Mouse (Mus musculus) midbrain, embryonic 15.5 days (tissue): ENCODE data around the gene Srebf2. TPM values are rescaled to one million over a fixed set of nuclear protein-coding genes. Genes with fewer than 3 reads are reported as not detected.

Source experiments
- ATAC-seq: fragments of 200-750 bp; cut with Nextera tagmentation; replicated peaks from 2 replicates; pipeline ENCODE4 v1.8.0; 2017; ENCODE audit warnings: moderate TSS enrichment
- H3K27ac ChIP-seq: fragments of 300-500 bp; sonication (generic); 2 replicates; pipeline ENCODE4 v1.5.1; 2015; ENCODE audit warnings: mild to moderate bottlenecking, inconsistent platforms
- H3K27me3 ChIP-seq: fragments of 300-500 bp; sonication (generic); replicated peaks from 2 replicates; pipeline ENCODE4 v1.6.1; 2015; ENCODE audit warnings: inconsistent platforms
- H3K36me3 ChIP-seq: fragments of 300-500 bp; sonication (generic); replicated peaks from 2 replicates; pipeline ENCODE4 v1.6.1; 2015; ENCODE audit warnings: inconsistent platforms
- H3K4me1 ChIP-seq: fragments of 300-500 bp; sonication (generic); 2 replicates; pipeline ENCODE4 v1.6.1; 2015; ENCODE audit warnings: inconsistent platforms
- H3K4me2 ChIP-seq: fragments of 300-500 bp; sonication (generic); 2 replicates; pipeline ENCODE4 v1.6.1; 2015; ENCODE audit warnings: inconsistent platforms, mild to moderate bottlenecking, moderate library complexity
- H3K4me3 ChIP-seq: fragments of 300-500 bp; sonication (generic); 2 replicates; pipeline ENCODE4 v1.5.1; 2015; ENCODE audit warnings: mild to moderate bottlenecking, inconsistent platforms
- H3K9ac ChIP-seq: fragments of 300-500 bp; sonication (generic); 2 replicates; pipeline ENCODE4 v1.6.1; 2015; ENCODE audit warnings: mild to moderate bottlenecking, inconsistent platforms
- H3K9me3 ChIP-seq: fragments of 300-500 bp; sonication (generic); 2 replicates; pipeline ENCODE4 v1.6.1; 2016; ENCODE audit warnings: inconsistent platforms
- WGBS: fragments of 180-500 bp; shearing (Covaris S2); methylation state at CpG from one replicate; pipeline ENCODE4 v1.1.7; 2015; ENCODE audit warnings: mixed read lengths; 5-methylcytosine and 5-hydroxymethylcytosine counted together
- polyA plus RNA-seq: library from polyadenylated mRNA; unstranded; fragments of >200 nt; fragmentation: Nextera tagmentation; extraction: Ambion mirVana; gene quantifications from 2 replicates; pipeline ENCODE4 v1.2.1, GENCODE M21; 2015

Srebf2 gene
- polyA plus RNA-seq, 1 experiment from 2014 or later, result 224 TPM

DNA sequence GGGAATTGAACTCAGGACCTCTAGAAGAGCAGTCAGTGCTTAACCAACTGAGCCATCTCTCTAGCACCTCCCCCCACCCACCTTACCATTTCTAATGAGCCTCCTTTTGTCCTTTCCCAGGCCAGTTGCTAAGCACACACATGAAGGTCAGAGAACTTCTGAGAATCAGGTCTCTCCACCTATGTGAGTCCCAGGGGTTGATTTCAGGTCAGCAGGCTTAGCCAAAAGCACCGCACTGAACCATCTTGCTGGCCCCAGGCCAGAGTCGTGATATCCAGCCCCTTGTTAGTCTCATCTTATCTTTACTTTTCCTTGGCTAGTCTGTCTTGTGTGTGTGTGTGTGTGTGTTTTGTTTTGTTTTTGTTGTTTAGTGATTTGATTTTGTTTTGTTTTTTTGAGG, 1.6 kb upstream of the Srebf2 start:
- H3K36me3 ChIP-seq, result no peaks in the 10 kb centered on the region
- no peaks in the 10 kb centered on the region for H3K9me3 ChIP-seq
- peak overlapping the region; percentile 99 for H3K27ac ChIP-seq
- H3K4me1 ChIP-seq, result peaks cover 38% of the 10 kb centered on the region
- no peak overlapping the region for H3K4me3 ChIP-seq
- H3K4me2 ChIP-seq, result no peak overlapping the region
- no peak overlapping the region for H3K9ac ChIP-seq
- 22% methylated on average over 2 of the region's 2 CpGs for WGBS
- ATAC-seq, result no peak
- H3K27me3 ChIP-seq, result no peaks in the 10 kb centered on the region

DNA sequence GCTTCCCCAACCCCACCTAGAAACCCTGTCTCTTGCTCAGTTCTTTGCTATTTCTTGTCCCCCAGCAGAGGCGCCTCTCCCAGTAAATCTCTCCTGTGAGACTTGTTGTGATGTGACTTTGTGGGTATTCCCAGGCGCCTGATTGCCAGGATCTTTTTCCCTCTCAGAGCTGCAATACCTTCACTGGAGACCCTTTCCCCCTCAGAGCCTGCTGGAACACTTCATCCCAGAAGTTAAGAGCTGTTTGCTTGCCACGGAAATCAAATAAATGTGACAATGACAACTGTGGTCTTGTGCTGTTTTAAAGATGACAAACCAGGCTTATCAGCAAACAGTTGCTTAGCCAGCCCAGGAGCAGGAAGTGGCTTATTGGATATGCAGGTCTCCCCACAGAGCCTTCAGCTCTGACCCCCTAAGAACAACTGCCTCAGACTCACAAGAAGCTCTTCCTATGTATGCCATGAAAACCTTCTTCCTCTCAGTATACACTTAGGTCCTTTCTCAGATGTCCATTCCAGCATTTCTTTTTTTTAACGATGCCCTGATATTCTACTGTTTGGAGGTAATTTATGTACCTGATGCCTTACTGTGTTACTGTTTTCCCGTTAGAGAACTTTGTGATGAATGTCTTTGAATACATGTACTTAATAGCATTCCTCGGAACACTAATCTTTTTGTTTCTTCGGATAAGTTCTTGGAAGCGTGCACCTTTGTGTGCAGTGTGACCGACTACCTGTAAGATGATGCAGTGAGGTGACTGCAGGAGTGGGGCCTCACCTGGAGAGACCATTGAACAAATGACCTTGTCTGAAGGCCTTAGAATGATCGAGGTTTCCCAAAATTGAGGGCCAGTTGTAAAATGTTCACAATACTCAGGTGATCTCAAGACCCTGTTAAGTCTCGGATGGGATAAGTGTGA, 871 bp upstream of the Srebf2 start:
- H3K4me1 ChIP-seq, result peaks cover 44% of the 10 kb centered on the region
- peak overlapping the region; percentile 13; the same call in 1 of the 2 replicates for H3K9ac ChIP-seq

DNA sequence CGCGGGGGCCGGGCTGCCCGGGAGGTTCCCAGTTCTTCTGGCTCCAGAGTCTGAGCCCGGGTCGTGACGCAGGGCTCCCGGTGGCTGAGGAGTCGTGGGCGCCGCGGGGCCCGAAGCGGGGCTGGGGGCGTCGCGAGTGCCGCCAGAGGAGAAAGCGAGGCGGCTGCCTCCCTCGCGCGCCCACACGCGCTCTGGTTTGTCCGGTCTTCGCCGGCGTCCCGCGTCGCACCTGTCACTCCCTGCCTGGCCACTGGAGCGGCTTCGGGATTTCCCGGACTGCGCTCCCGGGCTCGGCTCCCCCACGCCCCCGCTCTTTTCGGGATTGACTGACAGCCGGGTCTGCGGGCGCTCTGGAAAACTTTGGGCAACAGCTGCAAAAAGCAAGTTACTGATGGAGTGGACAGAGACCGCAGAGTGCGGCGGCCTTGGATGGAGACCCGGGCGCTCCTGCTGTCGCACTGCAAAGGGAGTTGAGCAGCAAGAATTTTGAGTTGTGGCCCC, 680 bp downstream of the Srebf2 start:
- H3K27me3 ChIP-seq, result no peaks in the 10 kb centered on the region
- H3K4me3 ChIP-seq, result peak overlapping the region; percentile 94
- under 1% methylated on average over 48 of the region's 50 CpGs for WGBS
- peak overlapping the region; percentile 71 for H3K4me2 ChIP-seq
- no peaks in the 10 kb centered on the region for H3K9me3 ChIP-seq
- ATAC-seq, result 0 out of 2 replicates have a peak, but pooled peaks have one; percentile 1
- H3K27ac ChIP-seq, result peak overlapping the region; percentile 99
- H3K36me3 ChIP-seq, result no peaks in the 10 kb centered on the region
- peak overlapping the region; percentile 86 for H3K9ac ChIP-seq
- peaks cover 56% of the 10 kb centered on the region for H3K4me1 ChIP-seq

More for the DNA sequence above, 871 bp upstream of the Srebf2 start:
- Histone ChIP-seq H3K4me2 (peak overlapping the region; percentile 71), H3K36me3 (no peaks in the 10 kb centered on the region), H3K4me3 (peak overlapping the region; percentile 94), H3K27ac (peak overlapping the region; percentile 99), H3K9me3 (no peaks in the 10 kb centered on the region), H3K27me3 (no peaks in the 10 kb centered on the region)
- no peak for ATAC-seq
- WGBS, result 11% methylated on average over 11 of the region's 11 CpGs

GRCm38 (mm10) chr15:82148510-82148911, 1.5 kb downstream of the Srebf2 start:
- no peak for ATAC-seq

DNA sequence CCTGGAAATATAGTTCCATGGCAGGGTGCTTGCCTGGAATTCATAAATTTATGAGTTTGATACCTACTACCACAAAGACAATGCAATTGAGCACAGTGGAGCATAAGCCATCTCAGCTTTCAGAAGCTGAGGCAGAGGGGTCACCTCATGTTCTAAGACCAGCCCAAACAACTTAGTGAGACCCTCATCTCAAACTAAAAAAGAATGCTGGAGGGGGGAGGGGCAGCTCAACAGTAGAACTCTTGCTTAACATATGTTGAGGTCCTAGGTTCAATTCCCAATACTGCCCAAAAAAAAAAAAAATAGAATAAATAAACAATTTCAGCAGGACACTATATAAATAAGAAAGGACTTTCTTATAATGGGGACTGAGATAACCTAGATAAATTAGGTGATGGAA, 3.1 kb downstream of the Srebf2 start:
- Histone ChIP-seq H3K9me3 (no peaks in the 10 kb centered on the region), H3K27ac (no peak overlapping the region), H3K36me3 (no peaks in the 10 kb centered on the region), H3K9ac (no peak overlapping the region), H3K4me2 (peak overlapping the region; percentile 71; the same call in 1 of the 2 replicates), H3K4me1 (peaks cover 59% of the 10 kb centered on the region), H3K27me3 (no peaks in the 10 kb centered on the region), H3K4me3 (no peak overlapping the region)
- ATAC-seq, result no peak

More at GRCm38 (mm10) chr15:82148510-82148911, 1.5 kb downstream of the Srebf2 start:
- peak overlapping the region; percentile 94 for H3K4me3 ChIP-seq
- peaks cover 56% of the 10 kb centered on the region for H3K4me1 ChIP-seq
- peak overlapping the region; percentile 99 for H3K27ac ChIP-seq
- peak overlapping the region; percentile 86 for H3K9ac ChIP-seq
- peak overlapping the region; percentile 71 for H3K4me2 ChIP-seq
- 25% methylated on average over 9 of the region's 9 CpGs for WGBS
- no peaks in the 10 kb centered on the region for H3K27me3 ChIP-seq
- H3K36me3 ChIP-seq, result no peaks in the 10 kb centered on the region
- no peaks in the 10 kb centered on the region for H3K9me3 ChIP-seq

GRCm38 (mm10) chr15:82151176-82151575, 4.2 kb downstream of the Srebf2 start:
- H3K4me1 ChIP-seq, result peaks cover 50% of the 10 kb centered on the region
- H3K27ac ChIP-seq, result no peak overlapping the region
- no peak overlapping the region for H3K4me2 ChIP-seq
- no peaks in the 10 kb centered on the region for H3K27me3 ChIP-seq
- no peak for ATAC-seq
- no peaks in the 10 kb centered on the region for H3K36me3 ChIP-seq
- no peak overlapping the region for H3K9ac ChIP-seq
- WGBS, result 96% methylated on average over 4 of the region's 4 CpGs
- no peaks in the 10 kb centered on the region for H3K9me3 ChIP-seq
- no peak overlapping the region for H3K4me3 ChIP-seq

DNA sequence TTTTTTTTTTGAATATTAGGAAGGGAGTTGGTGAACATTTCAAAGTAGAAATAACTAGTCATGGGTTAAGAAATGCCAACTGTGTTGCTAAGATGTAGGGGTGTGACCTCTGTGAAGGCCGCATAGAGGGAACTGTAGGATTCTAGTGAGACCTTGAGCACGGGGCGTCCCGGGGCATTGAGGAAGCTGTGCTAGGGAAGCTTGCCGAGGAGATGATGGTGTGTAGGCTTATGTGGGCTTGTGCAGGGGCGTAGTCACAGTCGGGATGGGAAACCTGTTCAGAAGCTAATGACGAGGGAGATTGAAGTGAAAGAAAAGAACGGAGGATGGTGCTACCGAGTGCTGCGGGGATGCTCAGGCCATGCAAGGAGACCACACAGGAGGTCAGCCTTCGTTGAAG, 5.0 kb downstream of the Srebf2 start:
- Histone ChIP-seq H3K9me3 (no peaks in the 10 kb centered on the region), H3K9ac (no peak overlapping the region), H3K27ac (no peak overlapping the region), H3K4me2 (no peak overlapping the region), H3K4me1 (peaks cover 46% of the 10 kb centered on the region), H3K4me3 (no peak overlapping the region), H3K36me3 (no peaks in the 10 kb centered on the region), H3K27me3 (no peaks in the 10 kb centered on the region)
- no peak for ATAC-seq
- 86% methylated on average over 12 of the region's 12 CpGs for WGBS

GRCm38 (mm10) chr15:82152435-82152834, 5.5 kb downstream of the Srebf2 start:
- Histone ChIP-seq H3K27me3 (no peaks in the 10 kb centered on the region), H3K9me3 (no peaks in the 10 kb centered on the region), H3K4me3 (no peak overlapping the region), H3K9ac (no peak overlapping the region), H3K36me3 (no peaks in the 10 kb centered on the region), H3K27ac (no peak overlapping the region), H3K4me1 (peaks cover 46% of the 10 kb centered on the region), H3K4me2 (no peak overlapping the region)
- 88% methylated on average over 7 of the region's 7 CpGs for WGBS
- no peak for ATAC-seq

DNA sequence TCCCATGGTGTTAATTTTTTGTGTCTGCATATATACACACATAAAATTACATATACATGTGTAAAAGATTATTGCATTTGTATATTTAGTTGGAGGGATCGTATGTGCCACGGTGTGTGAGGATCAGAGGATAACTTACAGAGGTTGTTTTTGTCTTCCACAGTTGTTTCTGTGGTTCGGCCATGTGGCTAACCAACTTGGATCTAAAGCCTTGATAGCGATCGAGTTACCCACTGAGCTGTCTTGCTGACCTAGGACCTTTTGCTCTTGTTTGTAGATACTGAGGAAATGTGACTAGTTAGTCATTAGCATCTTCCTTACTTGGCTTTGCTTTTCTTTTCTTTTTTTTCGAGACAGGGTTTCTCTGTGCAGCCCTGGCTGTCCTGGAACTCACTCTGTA, 9.3 kb downstream of the Srebf2 start:
- Histone ChIP-seq H3K4me1 (peaks cover 42% of the 10 kb centered on the region), H3K9ac (no peak overlapping the region), H3K36me3 (no peaks in the 10 kb centered on the region), H3K27ac (no peak overlapping the region), H3K4me3 (no peak overlapping the region), H3K9me3 (no peaks in the 10 kb centered on the region), H3K27me3 (no peaks in the 10 kb centered on the region), H3K4me2 (no peak overlapping the region)
- no peak for ATAC-seq
- WGBS, result 90% methylated on average over 6 of the region's 6 CpGs

DNA sequence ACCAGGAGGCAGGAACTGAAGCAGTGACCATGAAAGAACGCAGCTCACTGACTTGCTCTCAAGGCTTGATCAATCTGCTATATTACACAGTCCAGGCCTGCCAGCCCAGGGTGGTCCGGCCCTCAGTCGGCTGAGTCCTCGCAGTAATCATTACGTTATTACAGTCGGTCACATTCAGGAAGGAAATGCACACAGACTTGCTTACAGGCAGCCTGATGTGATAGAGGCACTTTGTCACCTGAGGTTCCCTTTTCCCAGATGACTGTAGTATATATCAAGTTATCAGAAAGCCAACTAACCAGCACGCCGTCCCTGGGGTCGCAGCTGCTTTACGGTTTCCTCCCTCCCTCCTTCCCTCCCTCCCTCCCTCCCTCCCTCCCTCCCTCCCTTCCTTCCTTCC, 9.9 kb downstream of the Srebf2 start:
- H3K4me2 ChIP-seq, result no peak overlapping the region
- no peak overlapping the region for H3K27ac ChIP-seq
- WGBS, result 83% methylated on average over 10 of the region's 10 CpGs
- H3K4me3 ChIP-seq, result no peak overlapping the region
- peaks cover 42% of the 10 kb centered on the region for H3K4me1 ChIP-seq
- ATAC-seq, result no peak
- no peaks in the 10 kb centered on the region for H3K9me3 ChIP-seq
- H3K27me3 ChIP-seq, result no peaks in the 10 kb centered on the region
- H3K36me3 ChIP-seq, result no peaks in the 10 kb centered on the region
- H3K9ac ChIP-seq, result no peak overlapping the region

- H3K27me3 ChIP-seq, result no peaks in the 10 kb centered on the region
- no peak for ATAC-seq
- no peaks in the 10 kb centered on the region for H3K36me3 ChIP-seq
- WGBS, result 71% methylated on average over 17 of the region's 17 CpGs
- peaks cover 35% of the 10 kb centered on the region for H3K4me1 ChIP-seq
- H3K4me3 ChIP-seq, result no peak overlapping the region
- H3K27ac ChIP-seq, result no peak overlapping the region
- H3K9ac ChIP-seq, result no peak overlapping the region
- no peaks in the 10 kb centered on the region for H3K9me3 ChIP-seq
- no peak overlapping the region for H3K4me2 ChIP-seq
Observed at GRCm38 (mm10) chr15:82158243-82159035, 11.5 kb downstream of the Srebf2 start.

GRCm38 (mm10) chr15:82159471-82159870, 12.5 kb downstream of the Srebf2 start:
- Histone ChIP-seq H3K27me3 (no peaks in the 10 kb centered on the region), H3K4me3 (no peak overlapping the region), H3K4me2 (no peak overlapping the region), H3K9ac (no peak overlapping the region), H3K4me1 (peaks cover 38% of the 10 kb centered on the region), H3K9me3 (no peaks in the 10 kb centered on the region), H3K27ac (no peak overlapping the region), H3K36me3 (no peaks in the 10 kb centered on the region)
- ATAC-seq, result no peak
- 80% methylated on average over 9 of the region's 9 CpGs for WGBS
